Mouse (Mus musculus) skeletal muscle tissue, adult 2 months (tissue): ENCODE measurements around the gene Syde2.

ENCODE experiments used
- DNase-seq: peaks from one replicate; pipeline ENCODE4 v3.0.0-alpha.2; 2012; ENCODE audit warnings: low read depth, low spot score

Gene Syde2

GRCm38 (mm10) chr3:146011544-146012218 lies 24.0 kb downstream of the Syde2 start:
- DNase-seq = no peak

- no peak for DNase-seq
Observed at GRCm38 (mm10) chr3:146013490-146013889, 25.8 kb downstream of the Syde2 start.

GRCm38 (mm10) chr3:146014321-146014720 lies 26.7 kb downstream of the Syde2 start:
- no peak for DNase-seq

- DNase-seq = no peak
Observed at GRCm38 (mm10) chr3:146016979-146017378, 29.3 kb downstream of the Syde2 start.

- DNase-seq = no peak
Observed at GRCm38 (mm10) chr3:146017521-146017920, 29.9 kb downstream of the Syde2 start.

GRCm38 (mm10) chr3:146022232-146022631 lies 34.6 kb downstream of the Syde2 start:
- no peak for DNase-seq

GRCm38 (mm10) chr3:146024746-146025145 lies 37.1 kb downstream of the Syde2 start:
- no peak for DNase-seq

GRCm38 (mm10) chr3:146025499-146025898 lies 37.8 kb downstream of the Syde2 start:
- no peak for DNase-seq

- DNase-seq = no peak
Observed at GRCm38 (mm10) chr3:146027116-146027515, 39.4 kb downstream of the Syde2 start.

- no peak for DNase-seq
Observed at GRCm38 (mm10) chr3:146028406-146028805, 40.7 kb downstream of the Syde2 start.

- no peak for DNase-seq
Observed at GRCm38 (mm10) chr3:146029234-146029633, 41.6 kb downstream of the Syde2 start.

- DNase-seq = no peak
Observed at GRCm38 (mm10) chr3:146030255-146030836, 42.7 kb downstream of the Syde2 start.

- DNase-seq = no peak
Observed at GRCm38 (mm10) chr3:146032976-146033375, 45.3 kb downstream of the Syde2 start.

GRCm38 (mm10) chr3:146037906-146038305 lies 50.2 kb downstream of the Syde2 start:
- DNase-seq = no peak

GRCm38 (mm10) chr3:146039132-146039903 lies 51.6 kb downstream of the Syde2 start:
- no peak for DNase-seq

GRCm38 (mm10) chr3:146041382-146041781 lies 53.7 kb downstream of the Syde2 start:
- no peak for DNase-seq

GRCm38 (mm10) chr3:146044977-146045376 lies 57.3 kb downstream of the Syde2 start:
- DNase-seq = no peak

GRCm38 (mm10) chr3:146046076-146046475 lies 58.4 kb downstream of the Syde2 start:
- no peak for DNase-seq

GRCm38 (mm10) chr3:146047704-146048207 lies 60.1 kb downstream of the Syde2 start:
- peak; percentile 6 for DNase-seq

- no peak for DNase-seq
Observed at GRCm38 (mm10) chr3:146049951-146050350, 62.3 kb downstream of the Syde2 start.

GRCm38 (mm10) chr3:146051277-146052007 lies 63.8 kb downstream of the Syde2 start:
- peak; percentile 7 for DNase-seq
